Mouse (Mus musculus) hindbrain, embryonic 11.5 days (tissue): ENCODE results near the gene Dtx3l. TPM values are rescaled to one million over a fixed set of nuclear protein-coding genes. Genes with fewer than 3 reads are reported as not detected.
"Not testable (repeated sequence)": the region's sequence is repeated elsewhere in the genome, so short reads cannot be mapped to it uniquely, and the experiment has no call there.

Experiments used
- ATAC-seq: fragments of 200-750 bp; cut with Nextera tagmentation; 2 replicates; pipeline ENCODE4 v1.8.0; 2017; ENCODE audit warnings: mild to moderate bottlenecking, moderate TSS enrichment, moderate library complexity; ENCODE audit not compliant: low FRiP score
- DNase-seq: peaks from one replicate; pipeline ENCODE4 v3.0.0-alpha.2; 2015; ENCODE audit warnings: low spot score
- H3K27ac ChIP-seq: fragments of 300-500 bp; sonication (generic); 2 replicates; pipeline ENCODE4 v1.5.1; 2014; ENCODE audit warnings: mild to moderate bottlenecking, low read depth, low read length
- H3K27me3 ChIP-seq: fragments of 300-500 bp; sonication (generic); 2 replicates; pipeline ENCODE4 v1.6.1; 2014; ENCODE audit warnings: mild to moderate bottlenecking, low read length, moderate library complexity, mixed read lengths; ENCODE audit not compliant: control insufficient read depth, insufficient read depth
- H3K36me3 ChIP-seq: fragments of 300-500 bp; sonication (generic); 2 replicates; pipeline ENCODE4 v1.6.1; 2014; ENCODE audit warnings: mild to moderate bottlenecking, low read length, moderate library complexity, mixed read lengths; ENCODE audit not compliant: control insufficient read depth, insufficient read depth
- H3K4me1 ChIP-seq: fragments of 300-500 bp; sonication (generic); replicated peaks from 2 replicates; pipeline ENCODE4 v1.6.1; 2014; ENCODE audit warnings: low read length, mixed read lengths; ENCODE audit not compliant: control insufficient read depth, insufficient read depth
- H3K4me2 ChIP-seq: fragments of 300-500 bp; sonication (generic); replicated peaks from 2 replicates; pipeline ENCODE4 v1.6.1; 2014; ENCODE audit warnings: mild to moderate bottlenecking, low read depth, low read length
- H3K4me3 ChIP-seq: fragments of 300-500 bp; sonication (generic); 2 replicates; pipeline ENCODE4 v1.5.1; 2014; ENCODE audit warnings: low read depth, low read length
- H3K9ac ChIP-seq: fragments of 300-500 bp; sonication (generic); 2 replicates; pipeline ENCODE4 v1.6.1; 2014; ENCODE audit warnings: low read depth, low read length
- H3K9me3 ChIP-seq: fragments of 300-500 bp; sonication (generic); 2 replicates; pipeline ENCODE4 v1.6.1; 2016; ENCODE audit warnings: low read length; ENCODE audit not compliant: control insufficient read depth
- WGBS: fragments of 180-500 bp; shearing (Covaris S2); extraction: QIAGEN DNeasy Blood & Tissue Kit; methylation state at CpG from one replicate; pipeline ENCODE4 v1.1.7; 2014; 5-methylcytosine and 5-hydroxymethylcytosine counted together
- polyA plus RNA-seq: library from polyadenylated mRNA; unstranded; fragments of >200 nt; fragmentation: Nextera tagmentation; extraction: Ambion mirVana; gene quantifications from 2 replicates; pipeline ENCODE4 v1.2.1, GENCODE M21; 2014

The Dtx3l gene
- polyA plus RNA-seq, 1 experiment from 2014 or later, result 2.2 TPM

DNA sequence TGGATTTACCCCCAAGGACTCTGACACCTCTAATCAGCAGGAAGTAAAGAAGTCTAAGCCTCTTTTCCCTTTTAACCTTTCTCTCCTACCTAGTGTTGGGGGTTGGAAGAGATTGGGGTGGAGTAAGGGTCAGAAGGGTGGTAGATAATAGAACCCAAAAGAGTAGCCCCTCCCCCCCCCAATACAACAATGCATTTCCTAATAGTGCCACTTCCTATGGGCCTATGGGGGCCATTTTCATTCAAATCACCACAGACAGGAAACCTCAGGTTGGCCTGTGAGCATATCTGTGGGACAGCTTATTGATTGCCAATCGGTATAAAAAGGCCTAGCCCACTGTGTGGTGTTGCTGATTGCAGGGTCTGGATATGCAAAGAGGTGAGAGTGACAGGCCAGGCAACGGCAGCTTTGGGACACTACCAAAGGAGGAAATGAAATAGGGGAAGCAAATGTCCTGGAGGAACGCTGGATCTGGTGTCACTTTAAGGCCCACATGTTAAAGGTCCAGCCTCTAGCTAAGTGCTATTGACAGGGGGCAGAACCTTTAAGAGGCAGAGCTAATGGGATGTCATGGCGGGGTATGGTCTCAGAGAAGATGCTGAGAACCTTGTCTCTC, 34.7 kb downstream of the Dtx3l start:
- no peak for DNase-seq
- Histone ChIP-seq H3K9me3 (no peaks in the 10 kb centered on the region), H3K4me1 (no peaks in the 10 kb centered on the region), H3K9ac (no peak overlapping the region), H3K4me2 (no peak overlapping the region), H3K27me3 (no peaks in the 10 kb centered on the region), H3K36me3 (no peaks in the 10 kb centered on the region), H3K27ac (no peak overlapping the region), H3K4me3 (no peak overlapping the region)
- no peak for ATAC-seq
- WGBS, result 71% methylated on average over 4 of the region's 4 CpGs

DNA sequence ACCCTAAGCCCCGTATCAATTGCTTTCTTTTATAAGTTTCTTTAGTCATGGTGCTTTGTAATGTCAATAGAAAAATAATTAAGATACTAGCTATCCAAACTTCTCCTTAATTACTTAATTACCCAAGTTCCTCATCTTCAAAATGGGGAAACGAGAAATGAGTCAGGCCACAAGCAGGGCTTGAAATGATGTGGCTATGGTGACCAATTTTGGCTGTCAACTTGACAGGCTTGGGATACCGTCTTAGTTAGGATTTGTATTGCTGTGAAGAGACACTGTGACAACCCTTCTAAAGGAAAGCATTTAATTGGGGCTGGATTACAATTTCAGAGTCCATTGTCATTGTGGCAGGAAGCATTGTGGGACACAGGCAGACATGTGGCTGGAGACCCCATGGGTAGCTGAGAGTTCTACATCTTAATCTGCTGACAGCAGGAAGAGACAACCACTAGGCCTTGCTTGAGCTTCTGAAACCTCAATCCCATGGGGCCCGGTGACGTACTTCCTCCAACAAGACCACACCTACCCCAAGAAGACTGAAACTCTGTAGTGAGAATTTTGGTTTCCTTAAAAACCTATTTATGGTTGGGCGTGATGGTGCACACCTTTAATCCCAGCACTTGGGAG, 35.8 kb downstream of the Dtx3l start:
- WGBS, result 93% methylated on average over 6 of the region's 6 CpGs
- ATAC-seq, result no peak
- H3K36me3 ChIP-seq, result no peaks in the 10 kb centered on the region

DNA sequence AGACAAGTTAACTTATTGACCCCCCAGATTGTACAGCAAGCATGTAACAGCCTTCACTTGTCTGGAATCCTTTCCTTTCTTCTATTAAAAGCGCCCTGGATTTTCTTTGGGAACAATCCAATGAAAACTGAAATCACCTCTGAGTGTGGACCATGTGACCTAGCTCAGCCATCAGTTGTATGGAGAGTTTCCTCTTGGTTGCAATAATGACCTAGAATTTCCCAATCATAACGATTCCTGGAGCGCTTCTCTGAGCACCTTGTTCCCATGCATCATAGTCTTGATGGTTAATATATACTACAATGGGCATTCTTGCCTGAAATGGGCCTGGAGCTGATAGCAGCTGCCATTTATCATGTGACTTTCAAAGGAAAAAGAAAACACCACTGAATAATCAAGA, 38.4 kb downstream of the Dtx3l start:
- Histone ChIP-seq H3K9me3 (no peaks in the 10 kb centered on the region), H3K36me3 (no peaks in the 10 kb centered on the region), H3K27ac (no peak overlapping the region), H3K4me1 (no peaks in the 10 kb centered on the region), H3K27me3 (no peaks in the 10 kb centered on the region), H3K9ac (no peak overlapping the region), H3K4me3 (no peak overlapping the region), H3K4me2 (no peak overlapping the region)
- no peak for DNase-seq
- 88% methylated on average over 3 of the region's 3 CpGs for WGBS
- ATAC-seq, result no peak

More for the DNA sequence above, 35.8 kb downstream of the Dtx3l start:
- no peak overlapping the region for H3K4me2 ChIP-seq
- no peaks in the 10 kb centered on the region for H3K9me3 ChIP-seq
- no peaks in the 10 kb centered on the region for H3K4me1 ChIP-seq
- H3K27me3 ChIP-seq, result no peaks in the 10 kb centered on the region
- DNase-seq, result no peak
- H3K9ac ChIP-seq, result no peak overlapping the region
- H3K4me3 ChIP-seq, result no peak overlapping the region
- no peak overlapping the region for H3K27ac ChIP-seq

DNA sequence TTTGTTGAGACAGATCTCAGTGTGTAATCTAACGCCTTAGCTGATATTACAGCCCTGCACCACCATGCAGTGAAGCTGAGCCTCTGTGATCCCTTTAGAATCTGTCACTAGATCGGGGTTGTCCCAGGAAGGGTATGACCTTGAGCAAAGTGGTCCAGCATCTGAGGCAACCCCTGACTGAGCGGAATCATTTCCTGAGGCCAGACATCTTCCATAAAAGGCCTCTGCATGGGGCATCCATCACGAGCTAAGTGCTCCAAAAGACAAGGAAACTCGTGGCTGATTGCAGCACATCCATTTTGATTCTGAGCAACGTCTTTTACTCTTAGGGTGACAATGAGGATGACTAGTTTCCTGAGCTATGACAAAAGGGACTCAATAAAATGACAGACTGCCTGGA, 44.0 kb downstream of the Dtx3l start:
- no peak for ATAC-seq
- no peak overlapping the region for H3K4me3 ChIP-seq
- 66% methylated on average over 6 of the region's 6 CpGs for WGBS

DNA sequence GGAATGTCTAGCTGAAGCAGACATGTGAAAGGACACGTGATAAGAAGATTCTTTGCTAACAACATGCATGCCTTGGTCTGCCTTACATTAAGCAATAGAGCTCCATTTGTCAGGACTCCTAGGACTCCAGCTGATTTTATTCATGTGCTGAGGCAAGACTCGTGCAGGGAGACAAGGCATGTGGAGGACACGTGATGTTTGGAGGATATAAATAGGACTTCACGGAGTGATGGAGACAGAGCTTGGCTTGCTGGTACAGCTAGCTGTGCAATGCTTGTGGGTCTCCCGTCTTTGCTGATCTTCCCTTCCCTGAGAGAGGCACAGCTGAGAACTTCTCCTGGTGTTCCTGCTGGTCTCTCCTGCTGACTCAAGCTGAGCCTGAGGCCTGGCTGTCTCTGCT, 47.3 kb downstream of the Dtx3l start:
- not testable (repeated sequence) for ATAC-seq, H3K4me1 ChIP-seq, DNase-seq, H3K27me3 ChIP-seq, H3K4me3 ChIP-seq, H3K27ac ChIP-seq, H3K9me3 ChIP-seq, H3K9ac ChIP-seq, H3K36me3 ChIP-seq, H3K4me2 ChIP-seq
- WGBS, result 77% methylated on average over 5 of the region's 5 CpGs

More for the DNA sequence above, 44.0 kb downstream of the Dtx3l start:
- Histone ChIP-seq H3K36me3 (no peaks in the 10 kb centered on the region), H3K27ac (no peak overlapping the region), H3K4me1 (no peaks in the 10 kb centered on the region), H3K9ac (no peak overlapping the region), H3K4me2 (no peak overlapping the region), H3K27me3 (no peaks in the 10 kb centered on the region), H3K9me3 (no peaks in the 10 kb centered on the region)
- DNase-seq, result no peak

DNA sequence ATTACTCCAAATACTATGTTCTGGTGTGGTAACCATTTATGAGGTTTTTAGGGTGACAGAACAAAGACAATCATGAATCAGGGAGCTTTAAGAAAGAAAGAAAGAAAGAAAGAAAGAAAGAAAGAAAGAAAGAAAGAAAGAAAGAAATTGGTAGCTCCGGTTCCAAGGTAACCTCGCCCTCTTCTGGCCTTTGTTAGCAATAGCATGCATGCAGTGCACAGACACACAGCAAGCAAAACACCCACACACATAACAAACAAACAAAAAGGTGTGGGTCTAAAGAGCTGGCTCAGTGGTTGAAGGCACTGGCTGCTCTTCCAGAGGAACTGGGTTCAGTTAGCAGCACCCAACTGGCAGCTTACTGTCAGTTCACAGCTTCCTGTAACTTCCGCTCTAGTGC, 48.3 kb downstream of the Dtx3l start:
- DNase-seq (no peak), ATAC-seq (no peak)
- no peaks in the 10 kb centered on the region for H3K36me3 ChIP-seq
- no peak overlapping the region for H3K9ac ChIP-seq
- no peak overlapping the region for H3K4me2 ChIP-seq
- no peaks in the 10 kb centered on the region for H3K9me3 ChIP-seq
- no peaks in the 10 kb centered on the region for H3K27me3 ChIP-seq
- no peak overlapping the region for H3K4me3 ChIP-seq
- no peaks in the 10 kb centered on the region for H3K4me1 ChIP-seq
- WGBS, result 69% methylated on average over 3 of the region's 3 CpGs
- H3K27ac ChIP-seq, result no peak overlapping the region

DNA sequence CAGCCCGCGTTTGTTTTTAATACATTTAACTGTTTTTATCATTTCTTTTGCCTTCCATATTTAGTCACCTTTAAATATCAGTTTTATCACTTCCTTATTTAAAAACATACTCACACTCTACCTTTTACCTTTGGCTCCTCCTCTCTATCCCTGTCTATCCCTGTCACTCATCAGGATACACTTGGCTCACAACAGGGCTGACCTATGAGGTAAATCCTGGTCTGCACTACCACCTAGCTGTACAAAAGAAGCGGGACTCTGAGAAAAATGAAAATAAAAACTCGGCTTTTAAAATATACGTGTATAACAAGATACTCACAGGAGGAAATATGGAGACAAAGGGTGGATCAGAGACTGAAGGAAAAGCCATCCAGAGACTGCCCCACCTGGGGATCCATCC, 50.0 kb downstream of the Dtx3l start:
- Histone ChIP-seq H3K9me3 (no peaks in the 10 kb centered on the region), H3K36me3 (no peaks in the 10 kb centered on the region), H3K9ac (no peak overlapping the region), H3K27ac (no peak overlapping the region), H3K4me2 (no peak overlapping the region), H3K4me1 (no peaks in the 10 kb centered on the region), H3K4me3 (no peak overlapping the region), H3K27me3 (no peaks in the 10 kb centered on the region)
- ATAC-seq, result no peak
- 94% methylated on average over 5 of the region's 5 CpGs for WGBS
- DNase-seq, result no peak

GRCm38 (mm10) chr16:35888174-35888573, 50.8 kb downstream of the Dtx3l start:
- ATAC-seq (no peak), DNase-seq (no peak)
- H3K4me1 ChIP-seq, result no peaks in the 10 kb centered on the region
- no peaks in the 10 kb centered on the region for H3K27me3 ChIP-seq
- H3K27ac ChIP-seq, result no peak overlapping the region
- no peak overlapping the region for H3K4me3 ChIP-seq
- 76% methylated on average over 7 of the region's 7 CpGs for whole genome bisulfite sequencing
- no peak overlapping the region for H3K4me2 ChIP-seq
- no peaks in the 10 kb centered on the region for H3K36me3 ChIP-seq
- H3K9me3 ChIP-seq, result no peaks in the 10 kb centered on the region
- no peak overlapping the region for H3K9ac ChIP-seq
